Comparison of ENCODE assay signal across 16 mouse cellular contexts in the genomic region with DNA sequence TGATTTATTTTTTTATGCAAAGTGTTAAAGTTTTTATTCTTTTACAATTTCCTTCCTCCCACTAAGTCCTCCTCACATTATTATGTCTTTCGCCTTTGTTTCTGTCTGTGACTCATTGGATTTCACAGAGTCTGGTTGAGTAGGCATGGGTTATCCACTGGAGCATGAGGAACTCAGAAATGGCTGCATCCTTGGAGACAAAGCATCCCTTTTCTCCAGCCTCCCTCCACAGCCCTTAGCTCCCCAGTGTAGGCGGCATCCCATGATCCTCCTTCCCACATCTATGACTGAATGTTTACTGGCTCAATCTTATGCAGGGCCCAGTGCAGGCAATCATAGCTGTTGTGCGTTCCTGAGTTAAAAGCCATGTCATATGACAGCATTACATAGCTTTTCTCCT.
"Had no signal": no experiment of that assay in that cellular context is flagged by ENCODE, and none has a peak within 500 bp of the region (broad histone marks: within the 10 kb centered on the region; RNA-seq: fewer than 3 reads in every experiment).

No protein-coding gene starts in this region.

- H3K36me3 ChIP-seq: liver, embryonic 12.5 days; stomach, embryonic 15.5 days had no signal

- H3K4me1 ChIP-seq: limb, embryonic 15.5 days; liver, embryonic 12.5 days; neural tube, embryonic 13.5 days; stomach, embryonic 15.5 days had no signal

- H3K4me2 ChIP-seq: limb, embryonic 15.5 days; liver, embryonic 12.5 days; lung, embryonic 14.5 days; midbrain, embryonic 11.5 days; neural tube, embryonic 13.5 days; stomach, embryonic 15.5 days had no signal

- H3K9me3 ChIP-seq: limb, embryonic 15.5 days; liver, embryonic 12.5 days; neural tube, embryonic 13.5 days; stomach, embryonic 15.5 days had no signal

- ATAC-seq: liver, embryonic 12.5 days; midbrain, embryonic 16.5 days had no signal

- H3K27ac ChIP-seq: kidney, postnatal 0 days; limb, embryonic 15.5 days; liver, embryonic 12.5 days; neural tube, embryonic 13.5 days; stomach, embryonic 15.5 days had no signal

- H3K4me3 ChIP-seq: limb, embryonic 15.5 days; liver, embryonic 12.5 days; neural tube, embryonic 13.5 days; stomach, embryonic 15.5 days had no signal

- DNase-seq: kidney, adult 9 months; kidney, postnatal 36 days; layer of hippocampus, adult 9-11 months; layer of hippocampus, postnatal 36 days; lung, embryonic 14.5 days; lung, postnatal 10 days; lung, postnatal 4 days; thymus, adult 2 months; thymus, postnatal 25 days had no signal

- H3K9ac ChIP-seq: limb, embryonic 15.5 days; liver, embryonic 12.5 days; lung, embryonic 14.5 days; neural tube, embryonic 13.5 days; stomach, embryonic 15.5 days had no signal

- H3K27me3 ChIP-seq: limb, embryonic 15.5 days; liver, embryonic 12.5 days; neural tube, embryonic 13.5 days; stomach, embryonic 15.5 days had no signal
